Mouse (Mus musculus) frontal cortex, postnatal 10 days (tissue): Measurements from ENCODE around the gene Hsdl1.

Experiments
- DNase-seq, 2 experiments: peaks; one replicate each; pipeline ENCODE4 v3.0.0; 2022; ENCODE audit warnings: low spot score in 2 of 2, mixed read lengths in 1 of 2

The Hsdl1 gene

GRCm38 (mm10) chr8:119579096-119579495 is 4.1 kb upstream of the Hsdl1 start:
- DNase-seq: no peak

- DNase-seq: no peak
These were observed 363 bp upstream of the Hsdl1 start for GRCm38 (mm10) chr8:119575366-119575726.

GRCm38 (mm10) chr8:119572411-119572810 is 2.6 kb downstream of the Hsdl1 start:
- no peak for DNase-seq

- DNase-seq: no peak
These were observed 3.8 kb downstream of the Hsdl1 start for GRCm38 (mm10) chr8:119571135-119571534.

- DNase-seq: no peak
These were observed 5.1 kb downstream of the Hsdl1 start for GRCm38 (mm10) chr8:119569881-119570280.

GRCm38 (mm10) chr8:119568951-119569350 is 6.0 kb downstream of the Hsdl1 start:
- DNase-seq: no peak

- DNase-seq: no peak
These were observed 6.7 kb downstream of the Hsdl1 start for GRCm38 (mm10) chr8:119568251-119568650.

GRCm38 (mm10) chr8:119566367-119566766 is 8.6 kb downstream of the Hsdl1 start:
- no peak for DNase-seq

GRCm38 (mm10) chr8:119563849-119564251 is 11.1 kb downstream of the Hsdl1 start:
- no peak for DNase-seq

GRCm38 (mm10) chr8:119559402-119559720 is 15.6 kb downstream of the Hsdl1 start:
- DNase-seq: no peak

- peak; percentile 96 to 98 for DNase-seq
These were observed 16.2 kb downstream of the Hsdl1 start, which contains the start of gene Mbtps1 for GRCm38 (mm10) chr8:119558603-119559401. Gene Mbtps1, minus strand, starts transcription at chr8:119558735.

GRCm38 (mm10) chr8:119557821-119558602 is 17.0 kb downstream of the Hsdl1 start:
- DNase-seq: no peak

GRCm38 (mm10) chr8:119557132-119557531 is 17.9 kb downstream of the Hsdl1 start:
- DNase-seq: no peak

GRCm38 (mm10) chr8:119555861-119556260 is 19.1 kb downstream of the Hsdl1 start:
- no peak for DNase-seq

- DNase-seq: no peak
These were observed 22.0 kb downstream of the Hsdl1 start for GRCm38 (mm10) chr8:119552967-119553366.

- DNase-seq: no peak
These were observed 26.3 kb downstream of the Hsdl1 start for GRCm38 (mm10) chr8:119548560-119549113.

GRCm38 (mm10) chr8:119547019-119547691 is 27.8 kb downstream of the Hsdl1 start:
- DNase-seq: no peak

GRCm38 (mm10) chr8:119545791-119546190 is 29.2 kb downstream of the Hsdl1 start:
- DNase-seq: no peak

GRCm38 (mm10) chr8:119545180-119545579 is 29.8 kb downstream of the Hsdl1 start:
- no peak for DNase-seq

GRCm38 (mm10) chr8:119544606-119545005 is 30.4 kb downstream of the Hsdl1 start:
- DNase-seq: no peak

- DNase-seq: peak; percentile 29 to 39
These were observed 43.0 kb downstream of the Hsdl1 start for GRCm38 (mm10) chr8:119531973-119532372.

- DNase-seq: no peak
These were observed 43.6 kb downstream of the Hsdl1 start for GRCm38 (mm10) chr8:119531397-119531796.
